Mouse (Mus musculus): Measurements from ENCODE around the gene Mpi. TPM values are rescaled to one million over a fixed set of nuclear protein-coding genes. Genes with fewer than 3 reads are reported as not detected.

The Mpi gene
- polyA plus RNA-seq, 1 experiment: 89.6 TPM

DNA sequence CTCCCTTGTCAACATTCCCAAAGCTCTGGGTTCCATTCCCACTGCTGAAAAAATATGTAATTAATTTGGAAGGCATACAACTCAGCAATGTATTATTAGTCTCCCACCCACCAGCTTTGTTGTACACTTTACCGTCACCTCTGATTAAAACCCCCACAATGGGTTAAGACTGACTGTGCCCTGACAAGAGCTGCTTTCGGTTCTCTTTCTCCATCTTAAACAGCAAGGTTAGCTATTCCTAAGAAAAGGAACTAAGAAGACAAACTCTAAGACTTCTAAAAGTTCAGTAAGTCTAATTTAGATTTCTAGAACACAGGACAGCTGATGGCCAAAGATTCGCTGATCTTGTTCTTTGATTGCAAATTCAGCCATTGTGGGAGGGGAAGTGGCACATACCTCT, 4.7 kb upstream of the Mpi start:
- Histone ChIP-seq H3K36me3 (ENCODE audit: control insufficient read depth, insufficient read depth) (no peaks in the 10 kb centered on the region), H3K27me3 (ENCODE audit: control insufficient read depth, insufficient read depth, insufficient read length) (no peaks in the 10 kb centered on the region)

DNA sequence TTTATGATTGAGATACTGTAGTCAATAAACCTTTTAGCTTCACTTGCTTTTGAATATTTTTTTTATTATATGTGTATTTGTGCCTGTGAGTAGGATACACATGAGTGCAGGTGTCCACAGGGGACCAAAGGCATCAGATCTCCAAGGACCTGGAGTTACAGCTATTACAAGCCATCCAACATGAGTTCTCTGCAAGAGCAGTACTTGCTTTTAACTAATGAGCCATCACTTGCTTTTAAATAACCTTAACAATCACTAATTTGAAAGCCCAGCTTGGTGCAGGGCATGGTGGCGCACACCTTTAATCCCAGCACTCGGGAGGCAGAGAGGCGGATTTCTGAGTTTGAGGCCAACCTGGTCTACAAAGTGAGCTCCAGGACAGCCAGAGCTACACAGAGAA, 2.2 kb upstream of the Mpi start:
- Histone ChIP-seq H3K27me3 (ENCODE audit: control insufficient read depth, insufficient read depth, insufficient read length) (no peaks in the 10 kb centered on the region), H3K4me3 (no peak overlapping the region), H3K36me3 (ENCODE audit: control insufficient read depth, insufficient read depth) (no peaks in the 10 kb centered on the region), H3K4me2 (ENCODE audit: low read depth) (no peak overlapping the region), H3ac (ENCODE audit: control insufficient read depth, insufficient read length) (no peak overlapping the region), H3K79me2 (ENCODE audit: control insufficient read depth, insufficient read depth) (no peaks in the 10 kb centered on the region)
- no peak for TF ChIP-seq MYOD1 (IDR thresholded peaks at IDR 0.05; ENCODE audit: control insufficient read depth in 1 of 3, insufficient read length in 2 of 3, low read depth in 2 of 3)
- TF ChIP-seq POLR2AphosphoS2 (IDR thresholded peaks at IDR 0.05; ENCODE audit: insufficient read length, low read depth): no peak
- TF ChIP-seq TCF3 (IDR thresholded peaks at IDR 0.05; ENCODE audit: insufficient read length, low read depth): no peak
- TF ChIP-seq SRF (IDR thresholded peaks at IDR 0.05; ENCODE audit: control insufficient read depth, insufficient read length, low read depth): no peak
- TF ChIP-seq MYOG (IDR thresholded peaks at IDR 0.05; ENCODE audit: control insufficient read depth in 1 of 3, insufficient read depth in 1 of 3, insufficient read length in 2 of 3, low read depth in 2 of 3): no peak

More for the DNA sequence above, 4.7 kb upstream of the Mpi start:
- TF ChIP-seq TCF12 (IDR thresholded peaks at IDR 0.05; ENCODE audit: insufficient read depth, poor library complexity, severe bottlenecking) (no peak), E2F4 (IDR thresholded peaks at IDR 0.05; ENCODE audit: insufficient read depth) (no peak), REST (IDR thresholded peaks at IDR 0.05; ENCODE audit: insufficient read depth, insufficient read length) (no peak), MYOG (IDR thresholded peaks at IDR 0.05; ENCODE audit: control insufficient read depth in 1 of 3, insufficient read depth in 1 of 3, insufficient read length in 2 of 3, low read depth in 2 of 3) (no peak), TCF3 (IDR thresholded peaks at IDR 0.05; ENCODE audit: insufficient read length, low read depth) (no peak), MAX (IDR thresholded peaks at IDR 0.05; ENCODE audit: low read depth) (no peak), CEBPB (IDR thresholded peaks at IDR 0.05; ENCODE audit: insufficient read depth, poor library complexity, severe bottlenecking) (no peak), POLR2AphosphoS2 (IDR thresholded peaks at IDR 0.05; ENCODE audit: insufficient read length, low read depth) (no peak), USF1 (IDR thresholded peaks at IDR 0.05; ENCODE audit: low read depth) (no peak), POLR2A (IDR thresholded peaks at IDR 0.05; ENCODE audit: insufficient read length, low read depth) (no peak), MYOD1 (IDR thresholded peaks at IDR 0.05; ENCODE audit: control insufficient read depth in 1 of 3, insufficient read length in 2 of 3, low read depth in 2 of 3) (no peak), SRF (IDR thresholded peaks at IDR 0.05; ENCODE audit: control insufficient read depth, insufficient read length, low read depth) (no peak)
- H3K4me3 ChIP-seq: no peak overlapping the region
- no peak overlapping the region for H3ac ChIP-seq (ENCODE audit: control insufficient read depth, insufficient read length)
- H3K79me2 ChIP-seq (ENCODE audit: control insufficient read depth, insufficient read depth): peaks cover 10% of the 10 kb centered on the region
- no peak overlapping the region for H3K4me2 ChIP-seq (ENCODE audit: low read depth)

DNA sequence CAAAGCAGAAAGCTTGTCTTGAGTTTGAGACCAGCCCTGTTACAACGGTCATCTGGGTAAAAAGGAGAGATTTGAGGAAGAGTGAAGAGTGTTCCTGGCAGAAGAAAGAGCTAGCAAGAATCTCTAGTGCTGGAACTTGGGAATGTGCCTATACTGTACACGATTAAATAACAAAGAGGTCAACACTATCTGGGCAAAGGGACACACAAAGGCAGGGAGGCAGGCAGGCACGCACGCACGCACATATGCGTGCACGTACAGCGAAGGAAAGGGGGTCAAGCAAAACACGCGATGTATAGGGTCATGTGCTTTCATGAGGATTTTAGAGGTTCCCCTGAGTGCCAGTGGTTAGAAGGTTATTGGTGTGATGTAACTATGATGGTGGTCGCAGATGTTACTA, 556 bp upstream of the Mpi start:
- Histone ChIP-seq H3K4me2 (ENCODE audit: low read depth) (no peak overlapping the region), H3K36me3 (ENCODE audit: control insufficient read depth, insufficient read depth) (no peaks in the 10 kb centered on the region), H3K79me2 (ENCODE audit: control insufficient read depth, insufficient read depth) (peaks cover 5% of the 10 kb centered on the region), H3K27me3 (ENCODE audit: control insufficient read depth, insufficient read depth, insufficient read length) (no peaks in the 10 kb centered on the region), H3K4me3 (peak overlapping the region; percentile 60), H3ac (ENCODE audit: control insufficient read depth, insufficient read length) (peak overlapping the region; percentile 88)
- TF ChIP-seq SRF (IDR thresholded peaks at IDR 0.05; ENCODE audit: control insufficient read depth, insufficient read length, low read depth) (no peak), MYOD1 (IDR thresholded peaks at IDR 0.05; ENCODE audit: control insufficient read depth in 1 of 3, insufficient read length in 2 of 3, low read depth in 2 of 3) (no peak), CEBPB (IDR thresholded peaks at IDR 0.05; ENCODE audit: insufficient read depth, poor library complexity, severe bottlenecking) (no peak), POLR2AphosphoS2 (IDR thresholded peaks at IDR 0.05; ENCODE audit: insufficient read length, low read depth) (no peak), POLR2A (IDR thresholded peaks at IDR 0.05; ENCODE audit: insufficient read length, low read depth) (no peak), E2F4 (IDR thresholded peaks at IDR 0.05; ENCODE audit: insufficient read depth) (no peak), TCF12 (IDR thresholded peaks at IDR 0.05; ENCODE audit: insufficient read depth, poor library complexity, severe bottlenecking) (no peak), MAX (IDR thresholded peaks at IDR 0.05; ENCODE audit: low read depth) (no peak), USF1 (IDR thresholded peaks at IDR 0.05; ENCODE audit: low read depth) (no peak), REST (IDR thresholded peaks at IDR 0.05; ENCODE audit: insufficient read depth, insufficient read length) (no peak), TCF3 (IDR thresholded peaks at IDR 0.05; ENCODE audit: insufficient read length, low read depth) (no peak), MYOG (IDR thresholded peaks at IDR 0.05; ENCODE audit: control insufficient read depth in 1 of 3, insufficient read depth in 1 of 3, insufficient read length in 2 of 3, low read depth in 2 of 3) (no peak)

DNA sequence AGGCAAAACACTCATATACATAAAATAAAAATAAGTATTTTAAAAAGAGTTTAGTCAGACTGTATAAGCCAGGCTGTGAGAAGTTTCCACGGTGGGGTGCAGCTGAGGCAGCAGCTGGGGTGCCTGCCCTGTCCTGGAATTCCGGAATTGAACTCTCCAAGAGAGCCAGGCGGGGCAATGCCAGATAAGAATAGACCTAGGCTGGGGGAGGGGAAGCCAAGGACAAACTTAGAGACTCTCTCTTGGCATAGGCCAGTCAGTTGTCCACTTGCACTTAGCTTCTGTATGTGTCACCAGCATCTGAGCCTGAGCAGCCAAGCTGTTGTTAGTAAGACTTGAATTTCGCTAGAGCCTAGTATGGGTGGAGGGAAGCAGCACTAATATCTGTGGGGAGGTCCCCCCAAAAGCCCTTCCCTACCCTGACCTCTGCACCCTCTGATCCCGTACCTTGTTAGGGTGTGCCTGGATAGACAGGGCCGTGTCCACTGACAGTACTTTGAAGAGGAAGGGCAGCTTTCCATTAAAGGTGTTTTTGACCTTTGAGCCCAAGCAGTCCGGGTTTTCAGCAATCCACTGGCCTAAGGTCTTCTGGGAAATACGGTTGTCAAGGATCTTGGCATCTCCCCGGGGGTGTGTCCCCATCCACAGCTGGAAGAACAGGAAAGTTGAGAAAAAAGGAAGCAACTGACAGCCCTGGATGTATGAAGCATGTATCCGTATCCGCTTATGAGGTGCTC, 2.3 kb downstream of the Mpi start:
- Histone ChIP-seq H3K4me2 (ENCODE audit: low read depth) (peak overlapping the region; percentile 53), H3K36me3 (ENCODE audit: control insufficient read depth, insufficient read depth) (peaks cover 9% of the 10 kb centered on the region), H3K79me2 (ENCODE audit: control insufficient read depth, insufficient read depth) (peaks cover 5% of the 10 kb centered on the region), H3K27me3 (ENCODE audit: control insufficient read depth, insufficient read depth, insufficient read length) (no peaks in the 10 kb centered on the region), H3ac (ENCODE audit: control insufficient read depth, insufficient read length) (no peak overlapping the region), H3K4me3 (no peak overlapping the region)
- TF ChIP-seq POLR2A (IDR thresholded peaks at IDR 0.05; ENCODE audit: insufficient read length, low read depth) (peak; percentile 43), TCF12 (IDR thresholded peaks at IDR 0.05; ENCODE audit: insufficient read depth, poor library complexity, severe bottlenecking) (peak; percentile 52), MYOD1 (IDR thresholded peaks at IDR 0.05; ENCODE audit: control insufficient read depth in 1 of 3, insufficient read length in 2 of 3, low read depth in 2 of 3) (peak in 2 of 3 experiments; percentile 36 to 69), MYOG (IDR thresholded peaks at IDR 0.05; ENCODE audit: control insufficient read depth in 1 of 3, insufficient read depth in 1 of 3, insufficient read length in 2 of 3, low read depth in 2 of 3) (peak; percentile 30 to 77 (median 48)), POLR2AphosphoS2 (IDR thresholded peaks at IDR 0.05; ENCODE audit: insufficient read length, low read depth) (no peak)

DNA sequence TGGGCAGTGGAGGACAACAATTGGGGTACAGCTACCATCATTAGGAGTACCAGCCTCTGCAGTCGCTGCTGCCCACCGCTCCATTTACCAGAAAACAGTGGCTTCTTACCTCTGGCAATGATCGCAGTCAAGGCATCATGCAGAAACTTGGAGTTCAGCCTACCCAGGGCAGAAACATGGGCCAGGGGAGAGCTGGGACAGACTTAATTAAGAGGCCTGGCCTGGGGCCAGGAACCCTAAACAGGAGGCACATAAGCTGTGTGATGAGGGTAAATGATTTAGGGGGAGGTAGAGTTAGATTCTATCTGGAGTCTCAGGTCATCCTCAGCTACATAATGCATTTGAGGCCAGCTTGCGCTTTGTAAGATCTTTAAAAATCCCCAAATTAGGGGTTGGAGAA, 3.4 kb downstream of the Mpi start:
- peaks cover 5% of the 10 kb centered on the region for H3K79me2 ChIP-seq (ENCODE audit: control insufficient read depth, insufficient read depth)
- H3K36me3 ChIP-seq (ENCODE audit: control insufficient read depth, insufficient read depth): peaks cover 20% of the 10 kb centered on the region
- H3K27me3 ChIP-seq (ENCODE audit: control insufficient read depth, insufficient read depth, insufficient read length): no peaks in the 10 kb centered on the region
- no peak overlapping the region for H3ac ChIP-seq (ENCODE audit: control insufficient read depth, insufficient read length)
- no peak overlapping the region for H3K4me3 ChIP-seq
- H3K4me2 ChIP-seq (ENCODE audit: low read depth): peak overlapping the region; percentile 52
- TF ChIP-seq USF1 (IDR thresholded peaks at IDR 0.05; ENCODE audit: low read depth): no peak
- no peak for TF ChIP-seq POLR2A (IDR thresholded peaks at IDR 0.05; ENCODE audit: insufficient read length, low read depth)
- TF ChIP-seq TCF12 (IDR thresholded peaks at IDR 0.05; ENCODE audit: insufficient read depth, poor library complexity, severe bottlenecking): no peak
- no peak for TF ChIP-seq REST (IDR thresholded peaks at IDR 0.05; ENCODE audit: insufficient read depth, insufficient read length)
- no peak for TF ChIP-seq CEBPB (IDR thresholded peaks at IDR 0.05; ENCODE audit: insufficient read depth, poor library complexity, severe bottlenecking)
- TF ChIP-seq MAX (IDR thresholded peaks at IDR 0.05; ENCODE audit: low read depth): no peak
- no peak for TF ChIP-seq MYOD1 (IDR thresholded peaks at IDR 0.05; ENCODE audit: control insufficient read depth in 1 of 3, insufficient read length in 2 of 3, low read depth in 2 of 3)
- no peak for TF ChIP-seq POLR2AphosphoS2 (IDR thresholded peaks at IDR 0.05; ENCODE audit: insufficient read length, low read depth)
- no peak for TF ChIP-seq SRF (IDR thresholded peaks at IDR 0.05; ENCODE audit: control insufficient read depth, insufficient read length, low read depth)
- TF ChIP-seq TCF3 (IDR thresholded peaks at IDR 0.05; ENCODE audit: insufficient read length, low read depth): no peak
- TF ChIP-seq E2F4 (IDR thresholded peaks at IDR 0.05; ENCODE audit: insufficient read depth): no peak
- TF ChIP-seq MYOG (IDR thresholded peaks at IDR 0.05; ENCODE audit: control insufficient read depth in 1 of 3, insufficient read depth in 1 of 3, insufficient read length in 2 of 3, low read depth in 2 of 3): no peak

Data from myocyte (in vitro differentiated cells).